Mouse (Mus musculus) frontal cortex, postnatal 14 days (tissue): ENCODE measurements around the gene Mri1.
A peak's percentile ranks its signal among the peaks of the same experiment; 100 is the strongest.

ENCODE experiments used
- DNase-seq, 2 experiments: peaks; one replicate each; pipeline ENCODE4 v3.0.0; 2022; ENCODE audit warnings: low spot score in 2 of 2

Mri1 gene

GRCm38 (mm10) chr8:84202938-84203917, 53.9 kb downstream of the Mri1 start:
- peak; percentile 61 to 73 for DNase-seq

- no peak for DNase-seq
These were observed 54.7 kb downstream of the Mri1 start for GRCm38 (mm10) chr8:84202466-84202865.

GRCm38 (mm10) chr8:84201545-84202245, 55.4 kb downstream of the Mri1 start:
- DNase-seq = peak in 1 of 2 experiments; percentile 43

- DNase-seq = no peak
These were observed 56.2 kb downstream of the Mri1 start for GRCm38 (mm10) chr8:84200652-84201544.

GRCm38 (mm10) chr8:84200126-84200555, 57.0 kb downstream of the Mri1 start:
- no peak for DNase-seq
